Mouse (Mus musculus): ENCODE measurements around the gene Sirt5. TPM values are rescaled to one million over a fixed set of nuclear protein-coding genes. Genes with fewer than 3 reads are reported as not detected.

Sirt5 gene
- polyA plus RNA-seq, 1 experiment from 2014 or later = 42.6 TPM

GRCm38 (mm10) chr13:43444717-43445116 lies 79.4 kb downstream of the Sirt5 start:
- 83% methylated on average over 3 of the region's 3 CpGs for whole genome bisulfite sequencing
- Histone ChIP-seq H3K27me3 (no peaks in the 10 kb centered on the region), H3K4me1 (peaks cover 14% of the 10 kb centered on the region), H3K9ac (no peak overlapping the region), H3K4me3 (no peak overlapping the region), H3K4me2 (replicated peaks) (no peak overlapping the region), H3K9me3 (no peaks in the 10 kb centered on the region), H3K36me3 (no peaks in the 10 kb centered on the region), H3K27ac (no peak overlapping the region)
- ATAC-seq (ENCODE audit: low FRiP score, low read depth) = no peak

Other genes with a start within 250 kb of the Sirt5 start
- 59.0 and 67.9 TPM in 2 replicates for gene Tbc1d7, start 194.0 kb upstream of the Sirt5 start, polyA plus RNA-seq (2015; fragmentation: Nextera tagmentation; extraction: Ambion mirVana)
- 0.67 and 1.1 TPM in 2 replicates for gene Gfod1, start 61.3 kb upstream of the Sirt5 start, polyA plus RNA-seq (2015; fragmentation: Nextera tagmentation; extraction: Ambion mirVana)
- gene Nol7, start 32.9 kb downstream of the Sirt5 start, polyA plus RNA-seq (2015; fragmentation: Nextera tagmentation; extraction: Ambion mirVana) = 146 and 148 TPM in 2 replicates
- gene Ranbp9, start 115.8 kb downstream of the Sirt5 start, polyA plus RNA-seq (2015; fragmentation: Nextera tagmentation; extraction: Ambion mirVana) = 8.8 and 10.3 TPM in 2 replicates
- 16.7 and 17.0 TPM in 2 replicates for gene Mcur1, start 194.7 kb downstream of the Sirt5 start, polyA plus RNA-seq (2015; fragmentation: Nextera tagmentation; extraction: Ambion mirVana)